Mouse (Mus musculus): ENCODE data around the gene Olfr107.

Gene Olfr107

GRCm38 (mm10) chr17:37398926-37399325, at the start of gene Olfr107:
Olfr107 (plus strand) TSS chr17:37399226.
- DNase-seq = no peak

GRCm38 (mm10) chr17:37359282-37359681, 39.7 kb upstream of the Olfr107 start, which contains the start of gene Olfr104-ps:
Olfr104-ps (plus strand) TSS chr17:37359582.
- DNase-seq = no peak

- DNase-seq = no peak
These were observed 20.3 kb upstream of the Olfr107 start, which contains the start of gene Olfr105-ps for GRCm38 (mm10) chr17:37378733-37379132. Olfr105-ps (plus strand) TSS chr17:37379033.

DNA sequence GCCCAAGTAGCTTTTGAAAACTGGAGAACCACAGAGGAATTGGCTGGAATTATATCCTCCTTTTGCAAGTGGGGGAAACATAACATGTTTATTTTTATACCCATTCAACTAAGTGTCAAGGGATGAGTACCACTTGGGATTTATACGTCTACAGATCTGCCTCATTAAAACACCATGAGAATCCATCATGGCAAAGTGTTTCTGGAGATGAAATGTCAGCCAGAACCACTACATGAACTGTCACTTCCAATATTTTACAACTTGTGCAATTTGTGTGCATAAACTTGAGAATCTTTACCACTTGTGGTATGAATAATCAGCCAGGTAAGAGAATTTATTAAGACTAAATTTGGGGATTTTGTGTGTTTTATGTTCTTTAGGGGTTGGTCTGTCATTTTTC, 8.9 kb upstream of the Olfr107 start, which contains the start of gene Olfr106-ps:
Gene Olfr106-ps, plus strand, starts transcription at position 301 of the 400 bp plus-strand sequence.
- DNase-seq = no peak

GRCm38 (mm10) chr17:37413380-37413779, 14.4 kb downstream of the Olfr107 start:
- DNase-seq = no peak

DNA sequence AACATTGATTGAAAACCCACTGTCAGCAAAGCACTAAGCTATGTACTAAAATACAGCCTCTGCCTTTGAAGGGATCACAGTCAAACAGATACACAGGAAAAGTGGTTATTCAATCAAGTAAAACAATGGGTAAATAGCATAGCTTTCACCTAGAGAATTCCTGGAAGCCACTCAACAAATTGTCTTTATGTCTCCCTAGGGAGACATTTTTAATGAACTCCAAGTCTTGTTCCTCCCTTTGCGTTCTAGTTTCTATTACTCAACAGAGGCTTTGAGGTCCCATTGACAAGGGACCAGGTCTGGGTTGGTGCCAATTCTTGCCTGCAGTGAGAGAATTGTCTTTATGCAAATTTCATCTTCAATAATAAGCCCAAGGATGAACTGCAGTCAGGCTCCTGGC, 46.2 kb downstream of the Olfr107 start, which contains the start of gene Olfr108:
Gene Olfr108, plus strand, starts transcription at position 301 of the 400 bp plus-strand sequence.
- no peak for DNase-seq

Data from spleen, adult 18-20 months (tissue).